Mouse (Mus musculus) heart, embryonic 16.5 days (tissue): Measurements from ENCODE around the gene Cfap100. TPM values are rescaled to one million over a fixed set of nuclear protein-coding genes. Genes with fewer than 3 reads are reported as not detected.
A peak's percentile ranks its signal among the peaks of the same experiment; 100 is the strongest.

ENCODE experiments used
- ATAC-seq: fragments of 200-750 bp; cut with Nextera tagmentation; replicated peaks from 2 replicates; pipeline ENCODE4 v1.8.0; 2017; ENCODE audit warnings: moderate number of reproducible peaks; ENCODE audit not compliant: insufficient read depth, low FRiP score; ENCODE audit errors: extremely low read depth
- H3K27ac ChIP-seq: fragments of 300-500 bp; sonication (generic); 2 replicates; pipeline ENCODE4 v1.5.1; 2014; ENCODE audit warnings: mild to moderate bottlenecking, low read length, control low read depth, moderate library complexity
- H3K27me3 ChIP-seq: fragments of 300-500 bp; sonication (generic); 2 replicates; pipeline ENCODE4 v1.6.1; 2014; ENCODE audit warnings: low read length, mixed read lengths; ENCODE audit not compliant: control insufficient read depth, insufficient read depth
- H3K36me3 ChIP-seq: fragments of 300-500 bp; sonication (generic); 2 replicates; pipeline ENCODE4 v1.6.1; 2014; ENCODE audit not compliant: control insufficient read depth, insufficient read depth
- H3K4me1 ChIP-seq: fragments of 300-500 bp; sonication (generic); 2 replicates; pipeline ENCODE4 v1.6.1; 2014; ENCODE audit warnings: low read length, mixed read lengths; ENCODE audit not compliant: control insufficient read depth, insufficient read depth
- H3K4me2 ChIP-seq: fragments of 300-500 bp; sonication (generic); 2 replicates; pipeline ENCODE4 v1.6.1; 2014; ENCODE audit warnings: low read depth, mild to moderate bottlenecking, control low read depth, low read length
- H3K4me3 ChIP-seq: fragments of 300-500 bp; sonication (generic); 2 replicates; pipeline ENCODE4 v1.5.1; 2014; ENCODE audit warnings: mild to moderate bottlenecking, control low read depth, low read length
- H3K9ac ChIP-seq: fragments of 300-500 bp; sonication (generic); 2 replicates; pipeline ENCODE4 v1.6.1; 2014; ENCODE audit warnings: low read length, control low read depth
- H3K9me3 ChIP-seq: fragments of 300-500 bp; sonication (generic); replicated peaks from 2 replicates; pipeline ENCODE4 v1.6.1; 2016; ENCODE audit warnings: low read length; ENCODE audit not compliant: control insufficient read depth
- WGBS: fragments of 180-500 bp; shearing (Covaris S2); extraction: QIAGEN DNeasy Blood & Tissue Kit; methylation state at CpG from one replicate; pipeline ENCODE4 v1.1.7; 2014; 5-methylcytosine and 5-hydroxymethylcytosine counted together
- polyA plus RNA-seq: library from polyadenylated mRNA; unstranded; fragments of >200 nt; fragmentation: Nextera tagmentation; extraction: Ambion mirVana; gene quantifications from 2 replicates; pipeline ENCODE4 v1.2.1, GENCODE M21; 2015

The Cfap100 gene
- polyA plus RNA-seq, 1 experiment from 2014 or later = 0.50 TPM

DNA sequence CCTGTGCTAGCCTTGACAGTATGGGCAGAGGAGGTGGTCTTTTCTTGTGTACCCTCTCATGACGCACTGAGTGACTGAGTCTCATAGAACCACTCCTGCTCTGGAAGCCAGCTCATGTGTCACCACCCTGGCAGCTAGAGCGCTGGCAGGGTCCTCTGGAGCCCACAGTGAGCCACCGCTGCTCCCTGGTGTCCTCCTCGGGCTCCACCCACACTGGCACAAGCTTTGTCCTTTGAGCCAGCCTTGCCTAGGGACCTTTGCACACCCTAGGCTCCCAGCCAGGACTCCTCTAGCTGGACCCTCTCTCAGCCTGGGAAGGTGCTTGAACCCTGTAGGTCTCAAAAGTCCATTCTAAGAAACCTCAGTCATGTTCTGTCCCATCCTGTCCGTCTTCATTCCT is 22.1 kb upstream of the Cfap100 start:
- Histone ChIP-seq H3K4me2 (no peak overlapping the region), H3K9me3 (no peaks in the 10 kb centered on the region), H3K4me1 (peaks cover 8% of the 10 kb centered on the region), H3K4me3 (no peak overlapping the region), H3K9ac (no peak overlapping the region), H3K36me3 (no peaks in the 10 kb centered on the region), H3K27ac (no peak overlapping the region; the same call in 1 of the 2 replicates), H3K27me3 (no peaks in the 10 kb centered on the region)
- peak; percentile 74 for ATAC-seq
- WGBS = 46% methylated on average over 5 of the region's 5 CpGs

DNA sequence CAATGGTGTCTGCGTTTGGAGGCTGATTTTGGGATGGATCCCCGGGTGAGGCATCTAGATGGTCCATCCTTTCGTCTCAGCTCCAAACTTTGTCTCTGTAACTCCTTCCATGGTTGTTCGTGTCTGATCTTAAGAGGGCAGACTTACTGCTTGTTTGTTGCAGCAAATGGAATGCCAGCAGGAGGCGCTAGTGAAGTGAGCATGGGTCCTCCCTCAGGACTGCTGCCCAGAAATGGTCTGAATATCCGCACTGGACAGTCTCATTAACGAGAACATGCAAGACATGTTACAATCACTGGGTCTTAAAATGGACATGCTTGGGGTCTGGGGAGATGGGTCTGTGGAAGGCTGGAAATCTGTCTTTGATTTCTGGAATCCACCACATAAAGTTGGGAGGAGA is 21.6 kb upstream of the Cfap100 start:
- peak; percentile 58 for ATAC-seq
- H3K27ac ChIP-seq = no peak overlapping the region
- H3K4me2 ChIP-seq = no peak overlapping the region
- H3K4me3 ChIP-seq = no peak overlapping the region
- no peaks in the 10 kb centered on the region for H3K36me3 ChIP-seq
- 14% methylated on average over 7 of the region's 7 CpGs for WGBS
- H3K9ac ChIP-seq = no peak overlapping the region
- no peaks in the 10 kb centered on the region for H3K27me3 ChIP-seq
- no peaks in the 10 kb centered on the region for H3K9me3 ChIP-seq
- H3K4me1 ChIP-seq = peaks cover 8% of the 10 kb centered on the region

DNA sequence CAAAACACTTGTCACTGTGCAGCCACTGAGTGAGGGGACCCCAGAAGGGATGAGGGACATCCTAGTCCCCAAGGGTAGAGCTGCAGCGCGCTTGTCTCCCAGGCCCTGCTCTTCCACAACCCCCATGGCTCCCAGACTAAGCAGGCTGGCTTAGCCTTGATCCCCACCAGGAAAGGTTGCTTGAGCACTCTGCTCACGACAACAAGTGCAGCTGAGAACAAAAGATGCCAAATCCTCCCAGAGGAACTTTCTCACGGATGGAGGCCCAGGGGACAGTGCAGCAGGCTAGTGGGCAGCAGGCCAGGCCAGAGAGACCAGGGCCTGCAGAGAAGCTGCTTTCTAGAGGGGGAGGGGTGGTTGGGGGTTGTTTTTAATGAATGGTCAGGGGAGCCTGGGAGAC is 18.3 kb upstream of the Cfap100 start:
- Histone ChIP-seq H3K4me3 (no peak overlapping the region), H3K9ac (no peak overlapping the region), H3K4me1 (peaks cover 8% of the 10 kb centered on the region), H3K27me3 (no peaks in the 10 kb centered on the region), H3K36me3 (no peaks in the 10 kb centered on the region), H3K9me3 (no peaks in the 10 kb centered on the region), H3K27ac (no peak overlapping the region), H3K4me2 (no peak overlapping the region)
- WGBS = 40% methylated on average over 4 of the region's 4 CpGs
- ATAC-seq = no peak

DNA sequence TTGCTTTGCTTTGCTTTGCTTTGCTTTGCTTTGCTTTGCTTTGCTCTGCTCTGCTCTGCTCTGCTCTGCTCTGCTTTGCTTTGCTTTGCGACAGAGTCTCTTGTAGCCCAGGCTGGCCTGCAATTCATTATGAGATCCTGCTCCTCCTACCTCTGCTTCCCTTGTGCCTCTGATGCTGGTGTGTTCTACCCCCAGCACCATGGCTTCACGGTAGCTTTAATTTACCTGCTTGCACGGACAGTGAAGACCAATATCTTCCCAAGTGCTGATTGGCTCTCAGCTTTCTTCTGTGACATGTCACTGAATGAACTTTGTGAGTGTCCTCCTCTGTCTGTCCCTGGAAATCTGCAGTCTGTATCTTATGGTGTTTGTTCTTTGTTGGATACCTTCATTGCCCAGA is 8.4 kb upstream of the Cfap100 start:
- no peaks in the 10 kb centered on the region for H3K27me3 ChIP-seq
- H3K36me3 ChIP-seq = no peaks in the 10 kb centered on the region
- H3K4me2 ChIP-seq = no peak overlapping the region
- no peak overlapping the region for H3K27ac ChIP-seq
- WGBS = 79% methylated on average over 3 of the region's 3 CpGs
- 0 out of 2 replicates have a peak, but pooled peaks cover 2% of the 10 kb centered on the region for H3K9me3 ChIP-seq
- no peak for ATAC-seq
- no peaks in the 10 kb centered on the region for H3K4me1 ChIP-seq
- H3K9ac ChIP-seq = no peak overlapping the region
- H3K4me3 ChIP-seq = no peak overlapping the region

DNA sequence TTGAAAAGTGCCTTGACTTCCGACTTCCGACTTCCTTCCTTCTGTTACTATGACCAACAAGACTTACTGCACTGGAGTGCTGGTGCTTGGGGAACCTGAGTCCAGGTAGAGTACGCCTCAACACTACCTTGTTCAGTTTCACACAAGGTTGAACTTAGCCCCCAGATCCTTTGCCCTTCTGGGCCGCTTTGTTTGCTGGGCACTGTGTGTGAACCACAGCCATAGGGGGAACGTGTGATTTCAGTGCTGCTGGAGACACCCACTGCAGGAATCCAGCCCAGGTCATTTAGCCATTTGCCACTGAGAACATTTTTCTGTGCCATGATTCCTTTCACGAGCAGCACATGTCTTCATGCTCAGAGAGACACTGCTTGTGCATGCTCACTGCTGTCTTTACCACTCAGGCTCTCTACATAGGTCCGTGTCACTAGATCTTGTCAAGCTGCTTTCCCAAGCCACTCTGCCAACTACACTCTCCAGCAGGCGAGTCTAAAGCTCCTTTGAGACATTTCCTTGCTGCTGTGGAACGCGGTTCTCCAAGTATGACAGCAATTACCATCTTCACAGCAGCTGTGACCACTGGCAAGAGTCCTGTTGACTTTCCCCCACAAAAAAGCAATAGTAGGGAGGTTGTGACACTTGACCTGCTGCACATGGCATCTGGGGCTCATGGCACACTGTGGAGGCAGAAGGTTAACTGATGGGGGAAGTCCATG is 7.8 kb upstream of the Cfap100 start:
- no peak overlapping the region for H3K4me2 ChIP-seq
- no peaks in the 10 kb centered on the region for H3K36me3 ChIP-seq
- no peak for ATAC-seq
- H3K9me3 ChIP-seq = 0 out of 2 replicates have a peak, but pooled peaks cover 2% of the 10 kb centered on the region
- no peaks in the 10 kb centered on the region for H3K4me1 ChIP-seq
- no peaks in the 10 kb centered on the region for H3K27me3 ChIP-seq
- no peak overlapping the region for H3K4me3 ChIP-seq
- no peak overlapping the region for H3K9ac ChIP-seq
- no peak overlapping the region for H3K27ac ChIP-seq
- 73% methylated on average over 10 of the region's 10 CpGs for whole genome bisulfite sequencing

DNA sequence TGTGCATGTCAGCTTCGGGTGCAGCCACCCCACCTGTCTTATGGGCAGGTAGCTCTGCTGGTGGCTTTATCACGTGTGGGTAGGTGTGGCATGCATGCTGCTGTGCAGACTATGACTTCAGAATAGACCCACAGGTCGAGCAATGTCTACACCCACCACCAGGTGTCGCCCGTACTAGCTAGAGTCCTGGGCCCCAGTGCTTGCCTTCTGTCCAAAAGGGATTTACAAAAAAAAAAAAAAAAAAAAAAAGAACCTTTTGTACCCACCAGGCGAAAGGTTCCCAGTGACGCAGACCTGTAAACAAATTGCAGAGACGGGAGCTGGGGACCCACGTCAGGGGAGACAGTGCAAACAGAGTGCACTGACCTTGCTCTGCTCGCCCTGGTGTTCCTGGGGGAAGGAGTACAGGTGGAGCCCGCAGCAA is 6.6 kb upstream of the Cfap100 start:
- Histone ChIP-seq H3K4me1 (no peaks in the 10 kb centered on the region), H3K4me3 (no peak overlapping the region), H3K36me3 (no peaks in the 10 kb centered on the region), H3K27me3 (no peaks in the 10 kb centered on the region), H3K4me2 (no peak overlapping the region), H3K9ac (no peak overlapping the region), H3K27ac (no peak overlapping the region), H3K9me3 (0 out of 2 replicates have a peak, but pooled peaks cover 2% of the 10 kb centered on the region)
- no peak for ATAC-seq
- WGBS = 17% methylated on average over 11 of the region's 11 CpGs

DNA sequence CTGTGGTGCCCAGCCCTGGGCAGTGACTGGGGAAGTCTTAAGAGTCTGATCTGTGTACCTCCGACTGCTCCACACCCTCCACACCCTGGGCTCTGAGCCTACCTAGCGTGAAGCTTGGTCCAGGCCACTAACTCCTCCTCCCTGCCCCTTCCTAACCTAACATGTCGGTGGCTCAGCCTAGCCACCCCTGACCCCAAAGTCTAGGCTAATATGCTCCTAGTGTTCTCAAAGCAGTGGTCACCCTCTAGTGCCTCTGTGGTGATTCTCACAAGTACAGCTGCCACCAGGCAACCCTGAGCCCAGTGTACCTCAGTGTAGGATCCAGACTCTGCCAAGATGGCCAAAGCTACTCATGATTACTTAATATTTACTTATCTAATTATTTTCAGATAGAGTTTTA is 6.1 kb upstream of the Cfap100 start:
- Histone ChIP-seq H3K9me3 (0 out of 2 replicates have a peak, but pooled peaks cover 2% of the 10 kb centered on the region), H3K4me3 (no peak overlapping the region), H3K4me2 (no peak overlapping the region), H3K27me3 (no peaks in the 10 kb centered on the region), H3K4me1 (no peaks in the 10 kb centered on the region), H3K36me3 (no peaks in the 10 kb centered on the region), H3K9ac (no peak overlapping the region), H3K27ac (no peak overlapping the region)
- 65% methylated on average over 3 of the region's 3 CpGs for WGBS
- ATAC-seq = no peak

DNA sequence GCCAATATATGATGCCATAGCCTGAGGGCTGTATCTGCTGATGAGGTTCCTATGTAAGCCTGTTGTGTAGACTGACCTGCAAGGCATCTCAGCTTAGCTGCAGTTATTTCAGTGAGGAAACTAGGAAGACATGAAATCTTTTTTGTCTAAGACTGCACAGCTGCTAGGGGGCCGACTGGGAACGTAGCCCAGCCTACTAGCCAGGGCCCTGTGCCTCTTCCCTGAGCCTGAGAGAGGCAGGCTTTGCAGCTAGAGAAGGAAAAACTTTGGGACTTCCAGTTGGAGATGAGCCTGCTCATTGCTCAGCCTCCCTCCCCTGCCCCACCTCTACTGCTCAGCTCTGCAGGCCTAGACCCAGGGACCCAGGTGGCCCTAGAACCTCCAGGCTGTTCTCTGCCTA is 2.9 kb upstream of the Cfap100 start:
- H3K9me3 ChIP-seq = no peaks in the 10 kb centered on the region
- no peaks in the 10 kb centered on the region for H3K36me3 ChIP-seq
- H3K27ac ChIP-seq = no peak overlapping the region
- peaks cover 6% of the 10 kb centered on the region; the same call in 1 of the 2 replicates for H3K27me3 ChIP-seq
- no peak overlapping the region for H3K4me2 ChIP-seq
- H3K4me1 ChIP-seq = peaks cover 5% of the 10 kb centered on the region
- H3K9ac ChIP-seq = no peak overlapping the region
- no peak overlapping the region for H3K4me3 ChIP-seq
- no peak for ATAC-seq
- WGBS = 64% methylated on average over 2 of the region's 2 CpGs

DNA sequence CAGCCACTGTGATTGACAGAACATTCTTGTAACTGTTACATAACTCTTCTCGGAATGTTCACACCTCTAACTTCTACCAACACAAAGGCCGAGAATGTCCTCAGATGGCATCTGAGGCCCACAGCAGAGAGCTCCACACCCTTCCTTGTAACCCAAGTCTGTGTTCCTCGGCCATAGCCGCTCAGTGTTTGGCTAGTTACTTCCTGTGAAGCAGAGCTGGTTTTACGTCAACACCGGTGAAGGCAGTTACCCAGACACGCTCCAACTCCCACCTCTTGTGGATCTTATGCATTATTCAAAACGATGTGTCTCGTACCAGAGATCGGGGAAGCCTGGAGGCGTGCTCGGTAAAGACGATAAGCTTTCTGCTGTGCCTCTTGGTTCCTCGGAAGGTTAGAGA is 1.3 kb upstream of the Cfap100 start:
- Histone ChIP-seq H3K9me3 (no peaks in the 10 kb centered on the region), H3K4me1 (peaks cover 5% of the 10 kb centered on the region), H3K27me3 (peaks cover 6% of the 10 kb centered on the region; the same call in 1 of the 2 replicates), H3K27ac (no peak overlapping the region), H3K4me2 (no peak overlapping the region), H3K4me3 (no peak overlapping the region), H3K9ac (no peak overlapping the region), H3K36me3 (no peaks in the 10 kb centered on the region)
- WGBS = 69% methylated on average over 14 of the region's 14 CpGs
- no peak for ATAC-seq
